Mouse (Mus musculus): ENCODE results near the gene Vps13a. TPM values are rescaled to one million over a fixed set of nuclear protein-coding genes. Genes with fewer than 3 reads are reported as not detected.

The Vps13a gene
- polyA plus RNA-seq, 1 experiment = 3.1 TPM

DNA sequence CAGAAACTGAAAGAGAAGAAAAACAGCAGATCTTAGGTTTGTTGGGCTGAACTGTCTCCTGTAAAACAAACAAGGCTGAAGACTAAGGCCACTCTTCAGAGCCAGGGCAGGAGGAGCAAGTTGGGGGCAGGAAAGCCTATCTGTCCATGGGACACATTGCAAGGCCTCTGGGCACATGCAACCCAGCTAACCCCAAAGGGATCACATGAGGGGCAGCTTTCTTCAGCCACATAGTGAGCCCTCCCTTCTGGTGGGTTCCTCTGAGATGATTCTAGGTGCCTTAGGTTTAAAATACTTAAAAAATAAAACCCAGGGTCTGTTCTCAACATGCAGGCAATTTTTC, 186.8 kb downstream of the Vps13a start:
- Histone ChIP-seq H3K27me3 (replicated peaks) (peaks cover 21% of the 10 kb centered on the region), H3K9me3 (no peaks in the 10 kb centered on the region), H3K36me3 (replicated peaks; ENCODE audit: low read length) (no peaks in the 10 kb centered on the region), H3K4me3 (replicated peaks) (no peak overlapping the region), H3K4me1 (peaks cover 15% of the 10 kb centered on the region)
- no peak for TF ChIP-seq FLI1 (IDR thresholded peaks at IDR 0.05; ENCODE audit: low read length)
- no peak for TF ChIP-seq GATA1 (IDR thresholded peaks at IDR 0.05; ENCODE audit: borderline replicate concordance, low read length)

DNA sequence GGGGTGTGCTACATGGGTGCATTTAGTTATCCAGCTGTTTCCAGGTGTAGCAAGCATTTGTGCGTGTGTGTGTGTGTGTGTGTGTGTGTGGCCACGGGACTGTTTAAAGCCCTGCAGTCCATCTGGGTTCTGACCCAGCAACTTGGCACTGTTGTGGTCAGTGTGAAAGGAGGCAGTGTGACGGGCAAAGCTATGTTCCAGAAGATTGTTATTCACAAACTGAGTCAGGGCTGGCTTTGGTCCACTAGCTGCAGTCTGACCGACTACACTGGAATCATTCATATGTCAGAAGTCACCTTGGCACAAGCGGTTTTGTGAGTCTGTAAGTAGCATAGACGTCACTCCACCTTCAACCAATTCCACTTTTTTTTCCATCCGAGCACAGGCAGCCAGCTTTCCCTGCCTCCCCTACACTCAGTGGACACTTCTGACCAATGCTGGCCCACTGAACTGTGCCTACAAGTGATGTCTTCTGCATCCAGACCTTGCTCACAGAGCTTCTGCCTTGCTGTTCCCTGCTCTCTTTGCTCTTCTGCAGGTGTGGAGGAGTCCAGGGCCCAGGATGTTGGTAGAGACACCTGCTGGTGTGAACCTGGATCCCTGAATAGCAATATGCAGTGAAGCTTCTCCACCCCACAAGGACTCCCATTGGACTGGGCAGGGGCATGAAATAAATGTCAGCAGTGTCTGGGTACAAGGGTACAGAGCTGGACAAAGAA, 187.3 kb downstream of the Vps13a start:
- TF ChIP-seq GATA1 (IDR thresholded peaks at IDR 0.05; ENCODE audit: borderline replicate concordance, low read length) = no peak
- TF ChIP-seq FLI1 (IDR thresholded peaks at IDR 0.05; ENCODE audit: low read length) = no peak
- Histone ChIP-seq H3K36me3 (replicated peaks; ENCODE audit: low read length) (no peaks in the 10 kb centered on the region), H3K27me3 (replicated peaks) (peaks cover 15% of the 10 kb centered on the region), H3K9me3 (no peaks in the 10 kb centered on the region), H3K4me1 (peaks cover 10% of the 10 kb centered on the region; the same call in 1 of the 2 replicates), H3K4me3 (replicated peaks) (no peak overlapping the region)

DNA sequence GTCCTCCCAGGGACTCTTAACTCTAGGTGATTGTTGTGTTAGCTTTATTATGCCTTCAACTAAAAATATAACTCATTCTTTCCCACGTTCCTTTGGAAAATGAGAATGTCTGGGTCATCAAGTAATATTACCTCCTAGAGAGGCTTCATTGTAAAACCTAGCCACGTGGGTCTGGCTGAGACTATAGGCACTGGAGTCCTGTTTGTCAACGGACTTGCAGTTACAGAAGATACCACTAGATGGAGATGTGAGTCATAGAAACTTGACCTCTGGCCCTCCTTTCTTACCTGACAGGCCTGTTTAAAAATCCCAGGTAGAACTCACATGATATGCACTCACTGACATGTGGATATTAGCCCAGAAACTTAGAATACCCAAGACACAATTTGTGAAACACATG, 195.4 kb downstream of the Vps13a start:
- Histone ChIP-seq H3K27me3 (replicated peaks) (peaks cover 9% of the 10 kb centered on the region), H3K36me3 (replicated peaks; ENCODE audit: low read length) (no peaks in the 10 kb centered on the region), H3K9me3 (peaks cover 18% of the 10 kb centered on the region), H3K4me1 (no peaks in the 10 kb centered on the region), H3K4me3 (replicated peaks) (no peak overlapping the region)
- TF ChIP-seq FLI1 (IDR thresholded peaks at IDR 0.05; ENCODE audit: low read length) = no peak

DNA sequence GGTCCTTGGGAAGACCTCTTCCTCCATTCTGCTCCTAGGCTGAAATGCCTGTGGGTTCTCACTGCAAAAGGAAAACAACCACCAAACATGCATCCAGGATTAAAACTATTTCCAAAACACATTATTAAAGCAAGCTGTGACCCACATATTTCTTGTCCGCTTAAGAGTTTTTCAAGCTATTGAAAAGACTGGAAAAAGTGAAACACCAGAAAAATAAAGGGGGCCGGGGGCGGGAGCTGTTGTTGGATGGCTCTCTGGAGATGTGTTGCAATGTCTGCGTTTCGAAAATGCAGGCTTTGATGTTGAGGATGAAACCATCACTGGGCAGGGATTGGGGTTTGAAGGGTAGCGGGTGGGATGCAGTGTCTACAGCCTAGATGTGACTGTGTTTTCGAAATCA, 196.2 kb downstream of the Vps13a start:
- Histone ChIP-seq H3K36me3 (replicated peaks; ENCODE audit: low read length) (no peaks in the 10 kb centered on the region), H3K27me3 (replicated peaks) (peaks cover 11% of the 10 kb centered on the region), H3K4me3 (replicated peaks) (no peak overlapping the region), H3K4me1 (no peaks in the 10 kb centered on the region), H3K9me3 (peaks cover 18% of the 10 kb centered on the region)
- TF ChIP-seq GATA1 (IDR thresholded peaks at IDR 0.05; ENCODE audit: borderline replicate concordance, low read length) (no peak), FLI1 (IDR thresholded peaks at IDR 0.05; ENCODE audit: low read length) (no peak)

DNA sequence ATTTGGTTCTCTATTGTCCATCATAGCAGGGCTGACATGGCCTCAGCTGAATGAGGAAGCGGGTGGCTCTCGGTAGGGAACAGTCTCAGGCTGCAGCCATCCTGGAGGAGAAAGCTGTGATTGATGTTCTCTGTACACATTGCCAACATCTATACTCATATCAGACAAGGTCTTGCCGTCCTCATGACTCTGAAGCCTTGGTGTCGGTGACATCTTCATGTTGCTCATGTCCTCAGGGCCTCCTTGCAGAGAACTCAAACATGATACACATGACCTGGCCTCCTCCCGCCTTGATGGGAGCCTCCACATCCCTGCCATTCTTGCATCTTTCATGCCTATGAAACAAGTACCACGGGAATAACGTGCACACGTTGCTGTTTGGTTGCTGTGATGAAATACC, 200.2 kb downstream of the Vps13a start:
- Histone ChIP-seq H3K36me3 (replicated peaks; ENCODE audit: low read length) (no peaks in the 10 kb centered on the region), H3K9me3 (peaks cover 18% of the 10 kb centered on the region), H3K4me1 (no peaks in the 10 kb centered on the region), H3K27me3 (replicated peaks) (peaks cover 13% of the 10 kb centered on the region), H3K4me3 (replicated peaks) (no peak overlapping the region)
- TF ChIP-seq GATA1 (IDR thresholded peaks at IDR 0.05; ENCODE audit: borderline replicate concordance, low read length) = no peak
- TF ChIP-seq FLI1 (IDR thresholded peaks at IDR 0.05; ENCODE audit: low read length) = no peak

DNA sequence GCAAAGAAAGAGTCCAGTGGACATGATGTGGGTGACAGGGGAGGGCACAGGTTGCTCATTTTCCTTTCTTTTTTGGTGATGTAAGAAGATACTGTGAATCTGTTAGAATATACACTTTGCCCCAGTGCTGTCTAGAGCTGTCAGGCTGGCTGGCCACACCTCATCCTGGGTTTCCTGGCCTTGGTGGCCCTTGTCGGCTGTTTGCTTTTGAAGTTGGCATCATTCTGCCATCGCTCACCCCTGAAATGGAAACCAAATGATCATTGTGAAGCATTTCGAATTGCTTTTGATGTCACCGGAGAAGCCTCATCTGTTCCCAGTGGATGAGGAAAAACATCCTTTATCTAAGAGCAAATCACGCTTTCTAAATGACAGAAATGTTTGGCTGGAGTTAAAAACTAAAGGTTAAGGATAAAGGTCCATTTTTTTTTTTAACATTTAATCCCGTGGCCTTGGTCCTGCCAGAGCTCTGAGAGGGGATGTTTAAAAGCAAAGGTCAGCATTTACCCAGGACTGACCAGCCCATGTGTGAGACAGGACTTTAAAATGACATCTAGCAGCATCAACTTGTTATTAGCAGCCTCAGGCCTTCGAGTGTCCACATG, 201.0 kb downstream of the Vps13a start:
- Histone ChIP-seq H3K4me1 (no peaks in the 10 kb centered on the region), H3K9me3 (peaks cover 18% of the 10 kb centered on the region), H3K27me3 (replicated peaks) (peaks cover 12% of the 10 kb centered on the region), H3K4me3 (replicated peaks) (no peak overlapping the region), H3K36me3 (replicated peaks; ENCODE audit: low read length) (no peaks in the 10 kb centered on the region)
- TF ChIP-seq GATA1 (IDR thresholded peaks at IDR 0.05; ENCODE audit: borderline replicate concordance, low read length) (no peak), FLI1 (IDR thresholded peaks at IDR 0.05; ENCODE audit: low read length) (no peak)

DNA sequence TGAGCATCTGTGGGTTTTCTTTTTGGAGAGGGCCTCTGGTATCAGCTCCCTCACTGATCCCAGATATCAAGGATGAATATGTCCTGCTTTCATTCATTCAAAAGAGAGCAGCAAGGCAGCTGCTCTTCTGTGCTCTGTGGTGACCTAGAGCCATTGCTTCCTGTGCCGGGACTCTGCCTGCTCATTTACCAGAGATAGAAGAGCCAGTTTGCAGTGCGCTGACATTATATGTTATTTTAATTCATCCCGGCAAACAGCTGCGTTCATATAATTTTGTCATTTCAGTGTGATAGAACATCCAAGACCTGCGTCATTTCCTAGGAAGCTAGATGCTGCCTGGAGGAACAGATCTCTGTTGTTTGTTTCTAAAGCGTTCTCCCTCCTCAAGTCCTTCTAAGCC, 203.9 kb downstream of the Vps13a start:
- TF ChIP-seq FLI1 (IDR thresholded peaks at IDR 0.05; ENCODE audit: low read length) = no peak
- no peak for TF ChIP-seq GATA1 (IDR thresholded peaks at IDR 0.05; ENCODE audit: borderline replicate concordance, low read length)
- Histone ChIP-seq H3K4me1 (no peaks in the 10 kb centered on the region), H3K4me3 (replicated peaks) (no peak overlapping the region), H3K27me3 (replicated peaks) (peaks cover 9% of the 10 kb centered on the region), H3K9me3 (peaks cover 12% of the 10 kb centered on the region), H3K36me3 (replicated peaks; ENCODE audit: low read length) (no peaks in the 10 kb centered on the region)

Other genes with a start within 250 kb of the Vps13a start
- gene Foxb2, start 92.9 kb upstream of the Vps13a start, polyA plus RNA-seq (2012; ENCODE audit: insufficient read depth, low replicate concordance) = not detected in 2 replicates
- 0.47 and 1.2 TPM in 2 replicates for gene Prune2, start 175.2 kb upstream of the Vps13a start, polyA plus RNA-seq (2012; ENCODE audit: insufficient read depth, low replicate concordance)